Mouse (Mus musculus) C2C12 (cell line): Measurements from ENCODE around the gene Fam3c. TPM values are rescaled to one million over a fixed set of nuclear protein-coding genes. Genes with fewer than 3 reads are reported as not detected.

Experiments used
- H3K27me3 ChIP-seq: one replicate; pipeline ENCODE4 v1.6.1; 2011; ENCODE audit not compliant: control insufficient read depth, insufficient read depth, insufficient read length
- H3K36me3 ChIP-seq: one replicate; pipeline ENCODE4 v1.6.1; 2011; ENCODE audit not compliant: control insufficient read depth, insufficient read depth
- H3K4me3 ChIP-seq: one replicate; pipeline ENCODE4 v1.5.1; 2011; ENCODE audit warnings: mild to moderate bottlenecking, control low read depth; ENCODE audit not compliant: poor library complexity, insufficient read depth, severe bottlenecking
- H3K79me2 ChIP-seq: one replicate; pipeline ENCODE4 v1.6.1; 2011; ENCODE audit not compliant: control insufficient read depth, insufficient read depth
- H3K79me3 ChIP-seq: one replicate; pipeline ENCODE4 v1.6.1; 2011; ENCODE audit warnings: low read depth, control low read depth
- H3ac ChIP-seq: one replicate; pipeline ENCODE3; 2011; ENCODE audit warnings: low read depth; ENCODE audit not compliant: control insufficient read depth, insufficient read length
- CEBPB ChIP-seq: IDR thresholded peaks from one replicate; pipeline ENCODE4 v1.6.1; 2011; ENCODE audit warnings: low read depth, mild to moderate bottlenecking, control low read depth, moderate library complexity
- CTCF ChIP-seq: IDR thresholded peaks from one replicate; pipeline ENCODE4 v1.5.1; 2011; ENCODE audit not compliant: control insufficient read depth, insufficient read depth, insufficient read length
- FOSL1 ChIP-seq: IDR thresholded peaks from one replicate; pipeline ENCODE4 v1.8.0; 2011; ENCODE audit warnings: mild to moderate bottlenecking, low read length; ENCODE audit not compliant: poor library complexity, insufficient read depth, severe bottlenecking
- MAX ChIP-seq: IDR thresholded peaks from one replicate; pipeline ENCODE4 v1.6.1; 2011; ENCODE audit warnings: mild to moderate bottlenecking, control low read depth
- MYOD1 ChIP-seq: IDR thresholded peaks from one replicate; pipeline ENCODE4 v1.6.1; 2011; ENCODE audit warnings: low read depth; ENCODE audit not compliant: control insufficient read depth, insufficient read length
- MYOG ChIP-seq: IDR thresholded peaks from one replicate; pipeline ENCODE4 v1.6.1; 2011; ENCODE audit not compliant: control insufficient read depth, insufficient read length; ENCODE audit errors: extremely low read depth
- USF1 ChIP-seq: IDR thresholded peaks from one replicate; pipeline ENCODE4 v1.6.1; 2011; ENCODE audit warnings: low read depth, mild to moderate bottlenecking, control low read depth, moderate library complexity
- polyA plus RNA-seq: library from polyadenylated mRNA; unstranded; fragments of >200 nt; fragmentation: generic; extraction: Trizol; gene quantifications from one replicate; pipeline ENCODE4 v1.2.1, GENCODE M21; 2012; ENCODE audit warnings: missing spikeins

Gene Fam3c
- polyA plus RNA-seq, 1 experiment: 19.0 TPM

DNA sequence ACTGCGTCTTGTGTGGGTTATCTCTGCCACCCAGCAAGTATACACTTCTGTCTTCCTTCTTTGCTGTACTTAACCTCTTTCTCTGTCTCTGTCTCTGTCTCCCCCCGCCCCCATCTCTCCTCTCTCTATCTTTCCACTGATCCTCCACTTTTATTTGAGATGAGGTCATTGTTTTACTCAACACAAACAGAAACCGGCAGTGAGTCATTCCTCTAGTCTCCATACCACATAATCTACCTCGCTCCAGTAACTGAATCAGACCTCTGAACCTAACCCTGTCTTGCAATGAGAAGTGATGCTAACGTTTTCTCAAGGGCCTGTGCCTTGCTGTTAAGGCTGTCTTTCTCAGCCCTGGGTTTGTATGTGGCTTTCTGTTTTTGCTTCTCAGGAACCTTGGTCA lies 22.4 kb upstream of the Fam3c start:
- Histone ChIP-seq H3K79me2 (no peaks in the 10 kb centered on the region), H3K27me3 (no peaks in the 10 kb centered on the region), H3K36me3 (no peaks in the 10 kb centered on the region), H3K79me3 (no peaks in the 10 kb centered on the region), H3ac (no peak overlapping the region), H3K4me3 (no peak overlapping the region)
- TF ChIP-seq USF1 (no peak), FOSL1 (peak; percentile 48), MAX (no peak), MYOD1 (no peak), CEBPB (peak; percentile 10), CTCF (no peak), MYOG (no peak)

DNA sequence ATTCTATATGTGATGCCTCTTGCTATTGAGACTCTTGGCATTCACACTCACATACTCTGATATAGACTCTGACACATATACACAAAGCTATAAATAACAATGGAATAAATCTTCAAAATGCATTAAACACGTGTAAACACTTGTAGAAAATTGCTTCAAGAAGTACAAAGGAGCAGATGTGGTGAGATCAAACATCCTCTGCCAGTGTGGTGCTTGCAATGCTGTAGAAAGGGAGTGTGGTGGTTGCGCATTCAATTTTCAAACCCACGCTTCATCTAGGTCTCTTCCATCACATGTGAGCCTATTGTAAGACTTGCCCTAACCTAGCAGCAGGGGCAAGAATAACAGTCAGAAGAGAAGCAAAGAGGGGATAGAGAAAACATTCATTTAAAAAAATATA lies 18.7 kb upstream of the Fam3c start:
- no peak for TF ChIP-seq FOSL1
- TF ChIP-seq CEBPB: no peak
- TF ChIP-seq MAX: no peak
- no peak for TF ChIP-seq MYOG
- TF ChIP-seq MYOD1: no peak
- no peak for TF ChIP-seq CTCF
- no peak for TF ChIP-seq USF1
- no peak overlapping the region for H3K4me3 ChIP-seq
- no peak overlapping the region for H3ac ChIP-seq
- H3K27me3 ChIP-seq: no peaks in the 10 kb centered on the region
- no peaks in the 10 kb centered on the region for H3K36me3 ChIP-seq
- H3K79me3 ChIP-seq: no peaks in the 10 kb centered on the region
- H3K79me2 ChIP-seq: no peaks in the 10 kb centered on the region

DNA sequence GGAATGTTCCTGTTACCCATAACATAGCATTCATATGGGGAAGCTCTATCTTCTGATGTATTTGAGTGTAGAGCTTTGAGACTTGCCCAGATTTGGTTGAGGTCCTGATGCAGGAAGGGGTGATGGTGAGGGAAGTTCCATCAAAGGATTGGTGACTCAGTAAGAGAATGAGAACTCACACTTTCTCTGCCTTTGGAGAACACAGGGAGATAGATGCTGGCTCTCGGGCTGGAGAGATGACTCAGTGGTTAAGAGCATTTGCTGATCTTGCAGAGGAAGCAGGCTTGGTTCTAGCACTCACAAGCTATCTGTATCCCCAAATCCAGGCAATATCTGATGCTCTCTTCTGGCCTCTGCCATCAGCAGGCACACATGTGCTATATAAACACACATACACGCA lies 17.4 kb upstream of the Fam3c start:
- Histone ChIP-seq H3K36me3 (no peaks in the 10 kb centered on the region), H3K79me2 (no peaks in the 10 kb centered on the region), H3K4me3 (no peak overlapping the region), H3K79me3 (no peaks in the 10 kb centered on the region), H3ac (no peak overlapping the region), H3K27me3 (no peaks in the 10 kb centered on the region)
- TF ChIP-seq MYOG: no peak
- TF ChIP-seq USF1: no peak
- TF ChIP-seq CTCF: no peak
- no peak for TF ChIP-seq MYOD1
- TF ChIP-seq FOSL1: no peak
- TF ChIP-seq MAX: no peak
- no peak for TF ChIP-seq CEBPB

DNA sequence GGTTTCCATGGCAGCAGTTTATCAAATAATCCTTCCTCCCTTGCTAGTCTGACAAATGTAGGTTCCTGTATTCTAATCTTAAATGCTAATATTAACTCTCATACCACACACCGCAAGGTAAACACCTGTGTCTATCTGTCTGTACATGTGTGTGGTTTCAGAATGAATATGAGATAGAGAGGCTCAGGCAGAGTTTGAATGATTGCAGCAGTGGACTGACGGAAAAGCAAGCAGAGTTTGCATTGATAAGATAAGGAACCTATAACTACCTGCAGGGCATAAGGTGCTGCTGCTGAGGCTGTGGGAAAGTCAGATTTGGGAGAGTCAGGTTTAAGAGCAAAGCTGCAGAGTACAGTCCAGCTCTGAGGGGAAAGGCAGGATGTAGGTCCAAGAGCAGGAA lies 10.9 kb upstream of the Fam3c start:
- H3K79me3 ChIP-seq: no peaks in the 10 kb centered on the region
- H3K36me3 ChIP-seq: no peaks in the 10 kb centered on the region
- no peak overlapping the region for H3ac ChIP-seq
- no peaks in the 10 kb centered on the region for H3K27me3 ChIP-seq
- H3K4me3 ChIP-seq: no peak overlapping the region
- H3K79me2 ChIP-seq: no peaks in the 10 kb centered on the region
- no peak for TF ChIP-seq USF1
- no peak for TF ChIP-seq FOSL1
- TF ChIP-seq MYOG: no peak
- TF ChIP-seq CTCF: no peak
- no peak for TF ChIP-seq MYOD1
- no peak for TF ChIP-seq MAX
- no peak for TF ChIP-seq CEBPB

DNA sequence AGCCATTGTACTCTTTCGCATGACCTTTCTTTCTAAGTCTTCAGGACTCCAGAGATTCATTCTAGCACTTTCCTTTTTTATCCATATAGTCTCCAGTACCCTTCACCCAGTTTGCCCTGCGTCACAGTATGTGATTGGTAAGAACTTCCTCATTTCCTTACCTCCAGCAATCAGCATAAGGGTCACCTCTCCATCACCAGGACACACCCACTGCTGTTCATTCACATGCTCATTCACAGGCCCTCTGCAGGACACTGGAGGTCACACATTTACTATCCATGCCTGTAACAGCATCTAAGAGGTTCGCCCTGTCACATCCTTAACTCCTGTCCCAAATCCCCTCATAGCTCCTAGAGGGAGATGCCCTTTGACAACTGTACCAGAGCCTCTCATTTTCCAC lies 7.5 kb upstream of the Fam3c start:
- no peak overlapping the region for H3ac ChIP-seq
- no peaks in the 10 kb centered on the region for H3K79me2 ChIP-seq
- no peak overlapping the region for H3K4me3 ChIP-seq
- TF ChIP-seq CTCF: no peak
- no peak for TF ChIP-seq USF1
- no peak for TF ChIP-seq FOSL1
- no peak for TF ChIP-seq MYOG
- TF ChIP-seq MYOD1: no peak
- no peak for TF ChIP-seq CEBPB
- TF ChIP-seq MAX: no peak
- no peaks in the 10 kb centered on the region for H3K36me3 ChIP-seq
- H3K79me3 ChIP-seq: no peaks in the 10 kb centered on the region
- no peaks in the 10 kb centered on the region for H3K27me3 ChIP-seq

GRCm38 (mm10) chr6:22361941-22362340 lies 5.9 kb upstream of the Fam3c start:
- H3K4me3 ChIP-seq: no peak overlapping the region
- H3K79me3 ChIP-seq: no peaks in the 10 kb centered on the region
- TF ChIP-seq USF1 (no peak), CTCF (no peak), MYOG (no peak), CEBPB (no peak), MYOD1 (no peak), MAX (no peak), FOSL1 (no peak)
- H3K36me3 ChIP-seq: no peaks in the 10 kb centered on the region
- H3K27me3 ChIP-seq: no peaks in the 10 kb centered on the region
- H3K79me2 ChIP-seq: no peaks in the 10 kb centered on the region
- H3ac ChIP-seq: no peak overlapping the region
